Mouse (Mus musculus) lung, postnatal 0 days (tissue): ENCODE data around the gene Dmrt1. TPM values are rescaled to one million over a fixed set of nuclear protein-coding genes. Genes with fewer than 3 reads are reported as not detected.

Experiments
- ATAC-seq: fragments of 200-750 bp; cut with Nextera tagmentation; 2 replicates; pipeline ENCODE4 v1.8.0; 2017; ENCODE audit warnings: moderate library complexity
- DNase-seq: peaks from one replicate; pipeline ENCODE4 v3.0.0-alpha.2; 2016; ENCODE audit warnings: low spot score
- H3K27ac ChIP-seq: fragments of 300-500 bp; sonication (generic); 2 replicates; pipeline ENCODE4 v1.5.1; 2014; ENCODE audit warnings: antibody characterized with exemption, mild to moderate bottlenecking, low read length, mixed read lengths
- H3K27me3 ChIP-seq: fragments of 300-500 bp; sonication (generic); replicated peaks from 2 replicates; pipeline ENCODE4 v1.6.1; 2014; ENCODE audit warnings: low read length, mixed read lengths; ENCODE audit not compliant: insufficient read depth
- H3K36me3 ChIP-seq: fragments of 300-500 bp; sonication (generic); 2 replicates; pipeline ENCODE4 v1.6.1; 2014; ENCODE audit warnings: low read length, mixed read lengths; ENCODE audit not compliant: insufficient read depth
- H3K4me1 ChIP-seq: fragments of 300-500 bp; sonication (generic); 2 replicates; pipeline ENCODE4 v1.6.1; 2014; ENCODE audit warnings: antibody characterized with exemption, low read depth, low read length, mixed read lengths; ENCODE audit not compliant: insufficient read depth
- H3K4me2 ChIP-seq: fragments of 300-500 bp; sonication (generic); replicated peaks from 2 replicates; pipeline ENCODE4 v1.6.1; 2014; ENCODE audit warnings: low read depth, mild to moderate bottlenecking, low read length, moderate library complexity, mixed read lengths
- H3K4me3 ChIP-seq: fragments of 300-500 bp; sonication (generic); 2 replicates; pipeline ENCODE4 v1.5.1; 2014; ENCODE audit warnings: low read depth, low read length
- H3K9ac ChIP-seq: fragments of 300-500 bp; sonication (generic); replicated peaks from 2 replicates; pipeline ENCODE4 v1.6.1; 2014; ENCODE audit warnings: low read depth, mild to moderate bottlenecking
- H3K9me3 ChIP-seq: fragments of 300-500 bp; sonication (generic); 2 replicates; pipeline ENCODE4 v1.6.1; 2016; ENCODE audit warnings: low read length, mixed read lengths
- CTCF ChIP-seq: IDR thresholded peaks from 2 replicates; pipeline ENCODE4 v1.5.1; 2016; ENCODE audit warnings: antibody characterized with exemption, mild to moderate bottlenecking
- EP300 ChIP-seq: IDR thresholded peaks from 2 replicates; pipeline ENCODE4 v1.6.1; 2016; ENCODE audit warnings: antibody characterized with exemption, mild to moderate bottlenecking, control low read depth
- WGBS: fragments of 180-500 bp; shearing (Covaris S2); extraction: QIAGEN DNeasy Blood & Tissue Kit; methylation state at CpG from one replicate; pipeline ENCODE4 v1.1.7; 2014; 5-methylcytosine and 5-hydroxymethylcytosine counted together
- polyA plus RNA-seq: library from polyadenylated mRNA; unstranded; fragments of >200 nt; fragmentation: Nextera tagmentation; extraction: Ambion mirVana; gene quantifications from 2 replicates; pipeline ENCODE4 v1.2.1, GENCODE M21; 2015

Dmrt1 gene
- polyA plus RNA-seq, 1 experiment from 2014 or later: not detected

GRCm38 (mm10) chr19:25578358-25578757 is 72.9 kb downstream of the Dmrt1 start:
- TF ChIP-seq EP300 (no peak), CTCF (no peak)
- ATAC-seq (no peak), DNase-seq (no peak)
- peaks cover 15% of the 10 kb centered on the region; the same call in 1 of the 2 replicates for H3K27me3 ChIP-seq
- H3K4me3 ChIP-seq: no peak overlapping the region
- H3K9me3 ChIP-seq: no peaks in the 10 kb centered on the region
- H3K36me3 ChIP-seq: no peaks in the 10 kb centered on the region
- no peaks in the 10 kb centered on the region for H3K4me1 ChIP-seq
- H3K27ac ChIP-seq: no peak overlapping the region
- no peak overlapping the region for H3K4me2 ChIP-seq
- 92% methylated on average over 2 of the region's 2 CpGs for WGBS
- H3K9ac ChIP-seq: no peak overlapping the region

GRCm38 (mm10) chr19:25579440-25579839 is 74.0 kb downstream of the Dmrt1 start:
- H3K9ac ChIP-seq: no peak overlapping the region
- TF ChIP-seq EP300: no peak
- TF ChIP-seq CTCF: 0 out of 2 replicates have a peak, but pooled peaks have one; percentile 24
- DNase-seq: no peak
- 88% methylated on average over 2 of the region's 2 CpGs for WGBS
- no peaks in the 10 kb centered on the region for H3K9me3 ChIP-seq
- H3K27ac ChIP-seq: no peak overlapping the region
- ATAC-seq: no peak
- no peaks in the 10 kb centered on the region for H3K4me1 ChIP-seq
- H3K27me3 ChIP-seq: peaks cover 15% of the 10 kb centered on the region; the same call in 1 of the 2 replicates
- no peaks in the 10 kb centered on the region for H3K36me3 ChIP-seq
- no peak overlapping the region for H3K4me3 ChIP-seq
- no peak overlapping the region for H3K4me2 ChIP-seq

DNA sequence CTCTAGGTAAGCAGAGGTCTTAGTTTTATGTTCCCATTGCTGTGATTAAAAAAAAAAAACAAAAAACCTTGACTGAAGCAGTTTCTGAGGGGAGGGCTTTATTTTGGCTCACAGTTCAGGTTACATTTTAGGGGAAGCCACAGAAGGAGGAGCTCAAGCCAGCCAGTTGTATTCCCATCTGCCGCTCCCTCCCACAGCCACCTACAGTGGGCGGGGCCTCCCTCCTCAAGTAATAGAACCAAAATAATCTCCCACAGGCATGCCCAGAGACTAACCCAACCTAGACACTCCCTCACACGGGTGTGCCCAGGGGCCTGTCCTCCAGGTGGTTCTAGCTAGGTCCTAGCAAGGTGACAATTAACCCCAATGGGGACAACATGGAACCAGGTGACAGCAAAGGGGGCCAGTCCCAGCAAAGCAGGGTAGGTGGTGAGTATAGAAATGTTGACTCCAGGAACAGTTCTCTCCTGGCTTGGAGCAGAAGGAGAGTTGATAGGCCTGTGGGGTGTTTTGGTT is 92.4 kb downstream of the Dmrt1 start:
- Histone ChIP-seq H3K9me3 (no peaks in the 10 kb centered on the region), H3K4me2 (no peak overlapping the region), H3K36me3 (no peaks in the 10 kb centered on the region), H3K9ac (no peak overlapping the region), H3K4me1 (no peaks in the 10 kb centered on the region), H3K27me3 (peaks cover 41% of the 10 kb centered on the region), H3K27ac (no peak overlapping the region), H3K4me3 (no peak overlapping the region)
- ATAC-seq (no peak), DNase-seq (no peak)
- 85% methylated on average over 3 of the region's 3 CpGs for WGBS
- TF ChIP-seq CTCF (no peak), EP300 (no peak)

GRCm38 (mm10) chr19:25598626-25599025 is 93.2 kb downstream of the Dmrt1 start:
- H3K27ac ChIP-seq: no peak overlapping the region
- TF ChIP-seq CTCF (no peak), EP300 (no peak)
- H3K9me3 ChIP-seq: no peaks in the 10 kb centered on the region
- no peak for ATAC-seq
- H3K4me3 ChIP-seq: no peak overlapping the region
- no peak overlapping the region for H3K4me2 ChIP-seq
- H3K4me1 ChIP-seq: no peaks in the 10 kb centered on the region
- peaks cover 48% of the 10 kb centered on the region for H3K27me3 ChIP-seq
- no peaks in the 10 kb centered on the region for H3K36me3 ChIP-seq
- no peak overlapping the region for H3K9ac ChIP-seq
- WGBS: 7% methylated on average over 4 of the region's 4 CpGs
- DNase-seq: no peak

DNA sequence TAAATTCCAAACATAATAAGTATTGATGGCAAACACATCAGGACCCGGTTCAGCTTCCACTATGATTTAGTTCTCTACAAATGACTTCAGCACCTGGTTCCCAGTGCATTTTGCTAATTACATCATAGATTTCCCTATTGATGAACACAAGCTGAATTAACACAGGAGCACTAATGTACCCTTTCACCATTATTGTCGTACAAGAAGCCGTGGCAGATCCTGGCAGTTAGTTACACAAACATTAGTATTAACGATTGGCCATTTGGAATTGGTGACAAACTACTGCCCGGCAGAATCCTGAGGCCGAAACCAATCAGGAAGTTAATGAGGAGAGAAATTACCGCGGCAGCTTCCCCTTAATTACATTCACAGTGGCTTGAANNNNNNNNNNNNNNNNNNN is 96.5 kb downstream of the Dmrt1 start:
- no peak for DNase-seq
- TF ChIP-seq CTCF: no peak
- TF ChIP-seq EP300: no peak
- WGBS: 10% methylated on average over 8 of the region's 8 CpGs
- Histone ChIP-seq H3K4me3 (no peak overlapping the region), H3K9ac (no peak overlapping the region), H3K4me2 (no peak overlapping the region), H3K9me3 (no peaks in the 10 kb centered on the region), H3K36me3 (no peaks in the 10 kb centered on the region), H3K4me1 (peaks cover 9% of the 10 kb centered on the region), H3K27me3 (peaks cover 72% of the 10 kb centered on the region), H3K27ac (no peak overlapping the region)
- ATAC-seq: no peak

- no peaks in the 10 kb centered on the region for H3K36me3 ChIP-seq
- 2% methylated on average over 21 of the region's 21 CpGs for WGBS
- DNase-seq: no peak
- no peak overlapping the region for H3K4me3 ChIP-seq
- no peak overlapping the region for H3K9ac ChIP-seq
- no peak overlapping the region for H3K4me2 ChIP-seq
- H3K27me3 ChIP-seq: peaks cover 91% of the 10 kb centered on the region
- TF ChIP-seq EP300 (no peak), CTCF (no peak)
- H3K27ac ChIP-seq: no peak overlapping the region
- H3K9me3 ChIP-seq: no peaks in the 10 kb centered on the region
- peaks cover 17% of the 10 kb centered on the region for H3K4me1 ChIP-seq
- ATAC-seq: no peak
Observed at GRCm38 (mm10) chr19:25607461-25608205, 102.2 kb downstream of the Dmrt1 start.
